Mouse (Mus musculus) small intestine, adult 2 months (tissue): ENCODE measurements around the gene Col4a2.

Source experiments
- CTCF ChIP-seq: fragments of 200-500 bp; IDR thresholded peaks from 2 replicates; pipeline ENCODE4 v1.5.1; 2012; ENCODE audit warnings: low read depth, mild to moderate bottlenecking, control low read depth, inconsistent platforms, low read length, moderate library complexity, mixed read lengths; ENCODE audit not compliant: insufficient replicate concordance, insufficient read length; ENCODE audit errors: extremely low read depth
- POLR2A ChIP-seq: fragments of 200-500 bp; IDR thresholded peaks from 2 replicates; pipeline ENCODE4 v1.6.1; 2012; ENCODE audit warnings: low read depth, mild to moderate bottlenecking, control low read depth, inconsistent platforms, low read length, moderate library complexity

GRCm38 (mm10) chr8:11470694-11471093 lies 158.1 kb downstream of the Col4a2 start:
- TF ChIP-seq POLR2A (no peak), CTCF (no peak)
